8 mouse cellular contexts compared by ENCODE assay signal in genomic region chr11:120344310-120344920, GRCm38 (mm10). TPM values are rescaled to one million over a fixed set of nuclear protein-coding genes. Genes with fewer than 3 reads are reported as not detected.
A peak's percentile ranks its signal among the peaks of the same experiment; 100 is the strongest.
DNase-seq lines count a peak whose midpoint lies in the region; TF ChIP-seq lines count a peak whose summit lies in the region.

No protein-coding gene starts in this region.

- peaks cover 6% of the 10 kb centered on the region for H3K36me3 ChIP-seq in liver, adult 2 months (ENCODE audit: control insufficient read depth, insufficient read depth, low read length)

- H3K4me3 ChIP-seq in liver, adult 2 months (ENCODE audit: insufficient read depth, low read depth, low read length): no peak overlapping the region

- peaks cover 5% of the 10 kb centered on the region for H3K79me2 ChIP-seq in liver, adult 2 months (ENCODE audit: control insufficient read depth, insufficient read depth, low read length)

- no peak overlapping the region for H3K9ac ChIP-seq in liver, adult 2 months (ENCODE audit: low read depth, low read length)

- TF ChIP-seq POLR2A in liver, adult 2 months (IDR thresholded peaks at IDR 0.05; ENCODE audit: extremely low read depth, insufficient read depth, low read length): no peak

- WGBS in liver, adult 2 months: 52% methylated on average over 5 of the region's 5 CpGs

- no peaks in the 10 kb centered on the region for H3K27me3 ChIP-seq in liver, adult 2 months (ENCODE audit: control insufficient read depth, insufficient read depth, low read length)

- TF ChIP-seq CTCF in liver, adult 2 months (IDR thresholded peaks at IDR 0.05; ENCODE audit: low read depth, low read length): no peak

- 0 out of 2 replicates have a peak overlapping the region, but pooled peaks have one; percentile 35 for H3K27ac ChIP-seq in liver, adult 2 months (replicated peaks; ENCODE audit: insufficient read depth, low read depth, low read length)

- peaks cover 18% of the 10 kb centered on the region for H3K4me1 ChIP-seq in liver, adult 2 months (ENCODE audit: control insufficient read depth, insufficient read depth, low read length)

- DNase-seq in cerebellum, postnatal 14 days: peak; percentile 8 to 12
- no peak for DNase-seq in cerebellum, adult 9-11 months
- peak; percentile 38 for DNase-seq in testis, postnatal 10 days (ENCODE audit: low spot score)
- DNase-seq in testis, postnatal 14 days (ENCODE audit: low spot score): no peak
- no peak for DNase-seq in liver, adult 2 months (ENCODE audit: extremely low read depth, low read depth, low spot score)
- DNase-seq in yolk sac, embryonic 10.5 days (ENCODE audit: low spot score): peak; percentile 59
- no peak for DNase-seq in left cerebral cortex, adult 18-20 months (ENCODE audit: low spot score in 2 of 2)
- no peak for DNase-seq in right cerebral cortex, adult 18-20 months

RNA-seq across cellular contexts. Expression of gene Actg1, which starts 3.9 kb away (rescaled TPM):
- total RNA-seq in liver, adult 2 months (2014; rRNA removed): 68.0 and 123 TPM in 2 replicates
- 158 and 177 TPM in 2 replicates for polyA plus RNA-seq in liver, adult 2 months (2012; rRNA removed)
- 1,000 to 10,000 TPM; 1,195 to 1,258 TPM for total RNA-seq in left cerebral cortex, adult 18-20 months (2021)

RNA-seq across cellular contexts. Expression of gene Fscn2, which starts 16.9 kb away (rescaled TPM):
- not detected in 2 replicates for total RNA-seq in liver, adult 2 months (2014; rRNA removed)
- polyA plus RNA-seq in liver, adult 2 months (2012; rRNA removed): not detected in 2 replicates
- not detected for total RNA-seq in left cerebral cortex, adult 18-20 months (2021)

RNA-seq across cellular contexts. Expression of gene Faap100, which starts 34.1 kb away (rescaled TPM):
- 3.2 and 5.4 TPM in 2 replicates for total RNA-seq in liver, adult 2 months (2014; rRNA removed)
- polyA plus RNA-seq in liver, adult 2 months (2012; rRNA removed): 10.8 and 14.9 TPM in 2 replicates
- total RNA-seq in left cerebral cortex, adult 18-20 months (2021): 10 to 100 TPM; 11.6 to 15.6 TPM

Comparison
In these comparisons a context has a peak if more than half of its experiments do, and no peak if none do; other contexts are left out.
1. DNase-seq: peak in cerebellum, postnatal 14 days (2 of 2), testis, postnatal 10 days (single experiment) and yolk sac, embryonic 10.5 days (single experiment); none in cerebellum, adult 9-11 months (single experiment), testis, postnatal 14 days (single experiment), liver, adult 2 months (single experiment), left cerebral cortex, adult 18-20 months (0 of 2) and right cerebral cortex, adult 18-20 months (single experiment).